Mouse (Mus musculus): ENCODE measurements around the gene Proser2.

Proser2 gene

GRCm38 (mm10) chr2:6072685-6073260 lies 57.2 kb downstream of the Proser2 start:
- DNase-seq (ENCODE audit: low spot score in 2 of 2): no peak

- peak in 1 of 2 experiments; percentile 6 for DNase-seq (ENCODE audit: low spot score in 2 of 2)
Measured at GRCm38 (mm10) chr2:6071598-6072440, 58.2 kb downstream of the Proser2 start.

GRCm38 (mm10) chr2:6070925-6071324 lies 59.1 kb downstream of the Proser2 start:
- no peak for DNase-seq (ENCODE audit: low spot score in 2 of 2)

DNA sequence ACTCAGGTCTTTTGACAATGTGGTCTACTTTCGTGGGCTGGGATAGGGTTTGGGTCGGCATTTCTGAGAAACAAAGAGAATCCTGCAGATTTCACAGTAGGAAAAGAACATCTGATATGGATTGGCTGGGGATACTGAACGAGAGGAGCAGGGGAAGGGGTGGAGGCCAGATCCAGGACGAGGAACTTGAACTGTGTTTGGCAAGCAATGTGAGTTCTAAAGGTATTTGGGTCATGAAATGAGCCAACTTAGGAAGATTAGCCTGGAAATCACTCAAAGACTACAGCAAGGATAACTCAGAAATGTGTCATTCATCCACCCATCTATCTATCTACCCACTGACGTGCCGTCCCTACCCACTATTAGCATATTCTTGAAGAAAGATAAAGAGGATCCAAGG lies 62.7 kb downstream of the Proser2 start:
- no peak for DNase-seq (ENCODE audit: low spot score in 2 of 2)

DNA sequence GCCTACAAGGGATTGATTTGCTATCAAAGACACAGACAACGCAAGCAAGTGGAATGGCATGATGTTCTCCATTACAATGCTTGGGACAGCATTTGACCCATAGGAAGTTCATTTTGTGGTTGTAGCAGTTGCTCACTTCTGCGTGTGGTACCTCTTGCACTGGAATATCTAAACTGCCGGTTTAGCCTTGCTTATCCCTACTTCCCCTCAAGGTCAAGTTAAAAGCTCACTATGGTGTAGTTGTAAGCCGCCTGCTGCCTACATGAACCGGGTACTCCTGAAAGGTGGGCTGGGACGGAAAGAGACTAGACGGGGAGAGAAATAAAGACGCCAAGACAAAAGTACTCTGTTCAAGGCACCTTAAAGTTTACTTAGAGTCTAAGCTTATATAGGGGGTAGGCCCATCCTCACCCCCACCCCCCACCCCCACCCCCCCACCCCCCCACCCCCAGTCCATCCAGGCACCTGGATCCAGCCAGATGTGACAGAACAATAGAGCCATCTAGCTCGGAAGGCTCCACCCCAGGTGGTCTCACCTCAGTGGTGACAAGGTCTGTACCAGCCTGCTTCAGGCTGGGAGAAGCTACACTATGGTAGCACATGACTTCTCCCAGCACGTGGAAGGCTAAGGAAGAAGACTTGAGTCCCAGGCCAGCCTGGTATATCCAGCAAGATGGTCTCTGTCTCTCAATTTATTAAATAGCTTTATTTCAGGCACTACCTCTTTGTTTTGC lies 69.8 kb downstream of the Proser2 start:
- DNase-seq (ENCODE audit: low spot score in 2 of 2): no peak

DNA sequence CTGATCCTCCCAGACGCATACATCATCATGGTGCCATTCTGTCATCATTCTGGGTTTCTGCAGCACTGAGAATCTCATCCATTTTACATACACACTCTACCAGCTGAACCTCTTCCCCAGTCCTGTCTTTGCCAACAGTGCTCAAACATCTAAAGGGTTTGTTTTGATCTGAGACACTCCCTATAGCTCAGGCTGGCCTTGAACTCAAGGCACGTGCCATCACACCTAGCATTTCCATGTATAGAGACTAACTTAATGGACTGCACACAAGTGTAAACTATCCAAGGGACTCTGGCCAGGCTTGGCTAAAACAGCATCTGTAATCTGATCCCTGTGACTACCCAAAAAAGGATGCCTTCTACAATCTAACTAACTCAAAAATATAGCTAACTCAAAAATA lies 70.7 kb downstream of the Proser2 start:
- no peak for DNase-seq (ENCODE audit: low spot score in 2 of 2)

- DNase-seq (ENCODE audit: low spot score in 2 of 2): no peak
Measured at GRCm38 (mm10) chr2:6056518-6056917, 73.5 kb downstream of the Proser2 start.

DNA sequence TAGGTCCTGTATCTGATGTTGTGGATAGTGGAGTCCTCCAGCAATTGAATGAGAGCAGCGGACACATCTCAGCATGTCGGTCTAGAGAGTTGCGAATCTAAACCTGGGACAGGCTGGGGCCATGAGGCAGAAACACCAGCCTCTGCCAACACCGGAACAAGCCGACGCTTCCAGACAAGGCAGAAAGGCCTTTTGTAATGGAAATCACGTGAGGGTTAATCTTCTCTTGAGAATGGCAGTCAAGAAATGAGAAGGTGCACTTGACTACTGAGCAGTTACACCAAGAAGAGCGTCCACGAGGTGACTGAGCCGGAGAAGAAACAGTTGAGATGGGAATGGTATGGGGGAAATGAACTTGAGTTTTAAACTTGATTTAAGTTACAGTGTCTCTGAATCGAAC lies 74.5 kb downstream of the Proser2 start:
- no peak for DNase-seq (ENCODE audit: low spot score in 2 of 2)

- no peak for DNase-seq (ENCODE audit: low spot score in 2 of 2)
Measured at GRCm38 (mm10) chr2:6049018-6049417, 81.0 kb downstream of the Proser2 start.

DNA sequence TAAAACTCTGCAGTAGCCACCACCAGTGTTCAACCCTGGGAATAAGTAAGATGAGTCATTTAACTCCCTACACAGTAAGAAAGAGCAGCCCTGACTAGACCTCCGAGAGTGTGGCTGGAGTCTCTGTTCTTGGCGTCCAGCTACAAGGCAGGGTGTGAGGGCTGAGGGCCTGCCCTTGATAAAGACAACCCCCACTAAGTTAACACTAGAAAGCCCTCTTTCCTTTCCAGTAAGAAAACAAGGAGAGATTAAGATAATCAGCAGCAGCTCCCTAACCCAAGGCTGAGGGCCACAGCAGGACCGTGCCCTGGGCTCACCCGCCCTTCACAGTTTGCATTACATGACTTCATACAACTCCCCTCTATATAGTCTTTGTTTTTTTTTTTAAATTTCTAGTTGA lies 81.4 kb downstream of the Proser2 start:
- no peak for DNase-seq (ENCODE audit: low spot score in 2 of 2)
